Mouse (Mus musculus): ENCODE measurements around the gene Incenp.

DNA sequence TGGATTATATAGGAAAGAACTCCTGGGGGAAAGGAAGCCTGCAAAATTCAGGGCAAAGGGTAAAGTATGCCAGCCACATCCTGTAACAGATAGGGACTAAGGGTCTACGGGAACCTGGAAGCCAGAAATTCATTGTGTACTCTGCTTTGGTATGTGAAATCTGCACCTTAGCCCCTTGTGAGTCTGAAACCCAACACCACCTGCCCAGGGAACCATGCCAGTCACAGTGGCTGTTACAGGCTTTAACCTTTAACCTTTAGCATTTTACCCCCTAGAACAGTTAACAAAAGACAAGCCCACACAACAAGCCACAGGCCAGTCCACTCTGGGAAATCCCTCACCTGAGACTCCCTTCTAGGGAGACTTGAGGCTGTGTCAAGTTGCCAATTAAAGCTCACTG, 42.5 kb upstream of the Incenp start:
- TF ChIP-seq CTCF (IDR thresholded peaks at IDR 0.05; ENCODE audit: borderline replicate concordance, insufficient read depth, low read depth, low read length) = no peak
- TF ChIP-seq POLR2A (IDR thresholded peaks at IDR 0.05; ENCODE audit: borderline replicate concordance, insufficient read depth, low read length) = no peak
